Mouse (Mus musculus) G1E (cell line): ENCODE results near the gene Osbpl10.

Experiments
- CTCF ChIP-seq: IDR thresholded peaks from 2 replicates; pipeline ENCODE4 v1.5.1; 2012; ENCODE audit warnings: low read depth, low read length, inconsistent platforms, mixed read lengths
- GATA1 ChIP-seq: IDR thresholded peaks from 2 replicates; pipeline ENCODE4 v1.6.1; 2012; ENCODE audit warnings: borderline replicate concordance, low read length, inconsistent platforms, mixed read lengths
- GATA2 ChIP-seq: IDR thresholded peaks from 2 replicates; pipeline ENCODE4 v1.6.1; 2012; ENCODE audit warnings: low read depth, low read length, inconsistent platforms, borderline replicate concordance
- TAL1 ChIP-seq: conservative IDR thresholded peaks from 2 replicates; pipeline ENCODE4 v1.6.1; 2012; ENCODE audit warnings: low read depth, low read length, inconsistent platforms, mixed read lengths

DNA sequence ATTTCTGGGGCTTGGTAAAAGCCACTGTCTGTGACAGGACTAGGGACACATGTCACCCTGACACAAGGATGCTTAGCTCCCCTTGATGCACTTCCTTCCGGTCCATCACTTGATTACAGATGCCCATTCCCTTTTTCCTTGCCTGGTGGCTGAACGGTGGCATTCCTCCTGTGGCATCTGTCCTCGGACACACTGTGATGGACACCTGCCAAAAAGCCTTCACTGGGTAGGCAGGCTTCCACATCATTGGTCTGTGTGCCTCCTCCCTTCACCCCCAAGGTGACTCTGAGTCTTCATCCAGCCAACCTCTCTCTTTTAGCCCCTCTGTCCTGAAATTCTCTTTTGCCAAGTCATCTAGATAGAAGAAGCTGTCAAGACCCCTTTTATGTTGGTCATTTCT, 253.1 kb downstream of the Osbpl10 start:
- TF ChIP-seq CTCF (no peak), GATA2 (no peak), GATA1 (no peak), TAL1 (no peak)
